Mouse (Mus musculus) testis, postnatal 14 days (tissue): ENCODE data around the gene Brs3.
A peak's percentile ranks its signal among the peaks of the same experiment; 100 is the strongest.

ENCODE experiments used
- DNase-seq: peaks from one replicate; pipeline ENCODE4 v3.0.0; 2021; ENCODE audit warnings: low spot score

Brs3 gene

DNA sequence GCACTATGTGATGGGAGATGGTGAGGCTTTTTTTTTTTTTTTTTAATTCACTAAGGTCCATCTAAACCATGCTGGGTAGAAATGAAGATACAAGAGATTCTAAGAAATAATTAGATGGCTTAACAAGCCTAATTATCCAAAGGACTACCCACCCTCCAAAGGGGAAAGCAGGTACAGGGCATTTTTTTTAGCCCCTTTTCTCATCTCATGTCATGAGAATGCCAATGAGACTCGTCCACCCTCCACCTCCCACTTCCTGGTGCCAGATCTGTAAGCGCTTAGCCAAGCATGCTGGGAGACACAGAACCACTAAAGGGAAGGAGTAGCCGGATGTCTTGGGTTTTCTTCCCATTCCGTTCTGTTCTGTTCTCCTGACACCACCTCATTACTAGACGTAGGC lies at the start of gene Brs3:
Gene Brs3 (plus strand): TSS at position 301 of the 400 bp plus-strand sequence.
- DNase-seq: no peak

DNA sequence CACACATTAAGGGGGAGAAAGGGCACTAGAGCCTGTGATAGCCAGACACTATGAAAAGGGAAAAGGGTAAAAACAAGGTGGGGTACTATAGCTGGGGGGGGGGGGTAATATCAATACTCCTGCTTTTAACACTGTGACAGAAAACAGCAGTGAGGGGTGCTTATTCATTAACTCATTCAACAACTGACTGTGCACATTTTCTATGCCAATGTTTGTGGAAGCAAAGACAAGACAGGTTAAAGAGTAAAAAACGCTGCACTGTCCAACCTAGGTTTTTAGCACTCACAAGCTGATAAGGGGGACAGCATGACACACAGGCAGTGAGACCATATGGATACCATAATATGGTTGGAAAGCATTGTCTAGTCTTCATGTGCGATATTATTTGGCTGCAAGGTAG lies 30.0 kb upstream of the Brs3 start:
- no peak for DNase-seq

DNA sequence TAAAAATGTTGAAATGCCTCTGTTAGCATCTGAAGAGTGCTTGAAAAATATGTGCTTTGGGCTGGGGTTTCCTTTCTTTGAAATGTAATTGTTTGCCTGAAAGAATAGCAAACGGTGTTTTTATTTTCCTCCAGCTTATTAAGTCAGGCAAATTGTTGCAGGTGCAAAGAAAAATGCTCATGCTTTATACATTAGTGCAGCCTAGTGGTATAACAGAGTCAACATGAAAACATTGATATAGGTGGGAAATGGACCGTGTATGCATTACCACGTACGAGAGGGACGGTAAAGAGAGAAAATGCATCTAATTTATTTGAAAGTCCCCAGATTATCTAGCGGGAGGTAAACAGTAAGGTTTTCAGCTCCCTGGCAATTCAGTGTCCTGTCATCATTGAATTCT lies 995 bp downstream of the Brs3 start:
- no peak for DNase-seq

GRCm38 (mm10) chrX:57052848-57053173 lies 9.9 kb downstream of the Brs3 start:
- DNase-seq: no peak

DNA sequence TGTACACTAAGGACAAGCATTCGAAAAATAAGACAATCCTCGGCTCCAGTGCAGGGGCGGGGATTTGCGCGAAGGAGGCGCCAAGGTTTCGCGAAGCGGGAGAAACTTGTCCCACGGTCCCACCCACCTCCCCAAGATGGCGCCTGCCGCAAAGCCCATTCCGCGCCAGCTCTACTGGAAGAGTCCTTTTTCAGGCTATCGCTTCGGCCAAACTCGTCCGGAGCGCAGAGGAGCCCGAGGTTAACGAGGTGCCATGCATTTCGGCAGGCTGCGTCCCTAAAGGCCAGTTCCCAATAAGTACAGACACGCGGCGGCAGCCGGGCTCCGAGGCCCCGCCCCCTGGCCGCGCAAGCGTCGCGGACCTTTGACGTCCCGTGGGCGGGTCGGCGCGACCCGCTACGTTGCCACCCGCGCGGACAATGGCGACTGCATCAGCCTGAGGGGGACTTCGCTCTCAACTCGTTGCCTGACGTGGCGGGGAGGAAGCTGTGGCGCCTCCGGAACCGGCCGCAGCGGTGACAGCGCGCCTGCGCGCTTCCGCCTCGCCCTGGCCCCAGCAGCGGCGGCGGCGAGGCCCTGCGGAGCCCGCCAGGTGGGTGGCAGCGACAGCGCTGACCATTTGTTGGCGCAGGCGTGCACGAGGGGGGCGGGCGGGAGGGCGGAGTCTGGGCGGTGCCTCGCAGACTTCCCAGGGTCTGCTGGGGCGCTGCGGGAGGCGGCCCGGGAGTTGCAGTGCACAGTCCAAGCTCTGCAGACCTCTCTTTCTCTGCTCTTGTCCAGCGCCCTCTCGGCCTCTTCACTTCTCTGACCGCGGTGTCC lies 10.5 kb downstream of the Brs3 start, which contains the start of gene Htatsf1:
Gene Htatsf1 (plus strand): TSS at position 410 of the 819 bp plus-strand sequence.
- DNase-seq: peak; percentile 82

- no peak for DNase-seq
These were observed 11.1 kb downstream of the Brs3 start for GRCm38 (mm10) chrX:57053993-57054385.

GRCm38 (mm10) chrX:57081496-57081895 lies 38.6 kb downstream of the Brs3 start:
- no peak for DNase-seq

DNA sequence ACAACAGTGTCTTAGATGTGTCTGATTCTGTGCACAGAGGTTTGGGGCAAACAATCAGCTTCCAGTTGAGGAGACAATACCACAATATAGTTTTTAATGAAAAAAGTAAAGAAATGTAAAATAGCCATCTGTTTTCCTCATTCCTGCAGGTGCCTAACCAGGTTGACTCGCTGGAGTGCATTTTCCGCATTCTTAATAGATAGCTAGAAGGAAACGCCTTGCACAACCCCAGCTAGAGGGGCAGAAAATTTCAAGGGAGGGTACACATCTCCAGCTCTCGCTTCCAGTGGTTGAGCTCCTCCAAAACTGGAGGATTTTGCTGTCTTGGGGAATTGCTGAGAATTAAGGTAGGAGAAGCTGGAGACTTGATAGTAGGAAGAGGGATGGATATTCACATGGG lies 44.9 kb downstream of the Brs3 start, which contains the start of gene Vgll1:
Gene Vgll1 (plus strand): TSS at position 301 of the 400 bp plus-strand sequence.
- no peak for DNase-seq
